Mouse (Mus musculus) brain, adult 10 weeks (tissue): ENCODE data around the gene Hsp90aa1. TPM values are rescaled to one million over a fixed set of nuclear protein-coding genes. Genes with fewer than 3 reads are reported as not detected.

Experiments used
- polyA plus RNA-seq: library from polyadenylated mRNA; stranded (reverse); fragments of 350-450 nt; fragmentation: Illumina TruSeq; extraction: RNeasy Lipid Tissue Mini Kit (QIAGEN cat#74804); gene quantifications from one replicate; pipeline ENCODE4 v1.2.3, GENCODE M21; 2015; ENCODE audit warnings: low read depth, low replicate concordance

Hsp90aa1 gene
- 984 TPM for polyA plus RNA-seq

GRCm38 (mm10) chr12:110702556-110702955 is at the start of gene Hsp90aa1:
Gene Hsp90aa1 (minus strand): TSS chr12:110702728.

DNA sequence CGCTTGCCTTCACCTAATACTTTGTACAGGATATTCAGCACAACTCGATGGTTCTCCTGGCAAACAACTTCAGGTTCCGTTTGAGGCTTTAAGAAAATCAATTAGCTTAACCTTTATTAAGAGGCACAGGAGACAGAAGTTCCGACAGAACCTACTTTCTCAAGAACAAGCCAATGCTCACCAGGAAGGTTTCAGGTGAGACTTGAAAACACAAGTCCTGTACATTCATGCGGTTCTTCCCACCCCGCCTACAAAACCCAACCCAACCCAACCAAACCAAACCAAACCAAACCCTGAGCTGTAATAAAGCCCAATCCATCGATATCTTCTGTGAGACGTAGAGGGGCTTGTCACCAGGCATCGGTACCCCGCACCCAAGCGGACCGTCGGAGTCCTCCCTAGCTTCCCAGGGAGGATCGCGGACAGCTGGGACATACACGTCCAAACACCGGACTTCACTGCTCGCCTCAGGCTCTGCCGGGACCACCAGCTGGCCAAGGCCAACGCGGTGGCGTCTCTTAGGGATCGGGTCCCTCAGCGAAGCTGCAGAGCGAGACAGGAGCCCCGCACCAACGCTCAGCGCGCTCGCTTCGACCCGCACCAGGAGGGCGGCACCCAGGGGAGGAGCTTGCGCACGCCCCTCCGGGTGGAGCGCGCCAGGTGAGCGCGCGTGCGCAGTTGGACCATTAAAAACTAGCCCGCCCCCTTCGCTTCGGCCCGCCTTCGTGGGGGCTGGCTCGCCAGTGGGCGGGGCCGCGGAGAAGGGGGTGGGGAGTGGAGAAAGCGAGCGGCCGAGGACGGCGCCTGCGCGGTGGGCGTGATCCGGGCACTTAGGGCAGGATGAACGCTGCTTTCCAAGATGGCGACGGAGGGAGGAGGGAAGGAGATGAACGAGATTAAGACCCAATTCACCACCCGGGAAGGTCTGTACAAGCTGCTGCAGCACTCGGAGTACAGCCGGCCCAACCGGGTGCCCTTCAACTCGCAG is 34.9 kb upstream of the Hsp90aa1 start, which contains the start of gene Wdr20:
TSS of gene Wdr20 (plus strand) at position 775 of the 988 bp plus-strand sequence.

GRCm38 (mm10) chr12:110682561-110683299 is 19.8 kb downstream of the Hsp90aa1 start, which contains the start of gene 1700001K19Rik:
Gene 1700001K19Rik (minus strand): TSS chr12:110682619.

Other genes starting within 250 kb of the Hsp90aa1 start
- 174 TPM for gene Dync1h1, start 101.3 kb downstream of the Hsp90aa1 start, polyA plus RNA-seq
- gene 1700001K19Rik, start 20.1 kb downstream of the Hsp90aa1 start, polyA plus RNA-seq, result not detected
- 29.1 TPM for gene Wdr20, start 35.2 kb upstream of the Hsp90aa1 start, polyA plus RNA-seq
- gene Mok, start 138.2 kb upstream of the Hsp90aa1 start, polyA plus RNA-seq, result 10.5 TPM
- gene Zfp839, start 147.5 kb upstream of the Hsp90aa1 start, polyA plus RNA-seq, result 6.4 TPM
- gene Cinp, start 186.4 kb upstream of the Hsp90aa1 start, polyA plus RNA-seq, result 110 TPM
- gene Tecpr2, start 186.5 kb upstream of the Hsp90aa1 start, polyA plus RNA-seq, result 25.5 TPM